Mouse (Mus musculus) naive thymus-derived CD4-positive, alpha-beta T cell, adult 5 months (primary cell): Measurements from ENCODE around the gene Cyba. TPM values are rescaled to one million over a fixed set of nuclear protein-coding genes. Genes with fewer than 3 reads are reported as not detected.

Experiments
- polyA plus RNA-seq: library from polyadenylated mRNA; unstranded; fragments of 100-300 nt; shearing (Covaris generic); gene quantifications from one replicate; pipeline ENCODE4 v1.2.1, GENCODE M21; 2017

Cyba gene
- 326 TPM for polyA plus RNA-seq

DNA sequence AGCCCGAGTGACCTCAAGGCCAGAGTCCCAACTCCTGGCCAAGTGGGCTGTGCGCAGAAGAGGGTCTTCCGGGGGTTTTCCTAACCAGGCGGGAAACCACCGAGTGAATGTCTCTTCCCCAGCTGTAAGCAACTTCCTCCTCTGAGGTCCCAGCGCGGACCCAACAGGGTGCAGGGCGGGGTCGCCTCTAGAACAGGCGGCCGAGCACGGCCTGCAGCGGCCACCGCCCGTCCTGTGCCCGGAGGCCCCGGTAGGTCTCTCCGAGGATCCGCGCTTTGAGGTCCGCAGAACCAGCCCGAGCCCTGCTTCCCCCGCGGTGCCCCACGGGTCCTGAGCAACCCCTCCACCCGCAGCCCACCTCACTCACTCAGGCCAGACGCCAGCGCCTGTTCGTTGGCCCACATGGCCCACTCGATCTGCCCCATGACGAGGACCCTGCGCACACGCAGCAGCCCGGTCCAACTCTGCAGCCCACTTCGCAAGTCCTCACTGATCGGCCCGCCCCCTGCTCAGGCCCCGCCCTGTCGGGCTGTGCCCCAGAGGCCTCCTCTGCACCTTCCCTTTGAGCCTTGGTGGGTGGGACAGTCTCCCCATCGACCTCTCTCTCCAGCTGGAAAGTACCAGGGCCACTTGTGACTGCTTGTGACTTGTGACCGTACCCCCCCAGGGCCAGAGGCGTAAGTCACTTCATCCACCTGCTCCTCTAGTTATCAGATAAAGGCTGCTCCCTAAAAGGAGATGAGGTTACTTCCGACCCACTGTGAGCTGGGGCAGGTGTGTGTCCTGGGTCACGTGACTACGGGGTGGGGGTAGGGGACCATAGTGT, at the start of gene Cyba:
Gene Cyba (minus strand): TSS at position 488 of the 826 bp plus-strand sequence.

DNA sequence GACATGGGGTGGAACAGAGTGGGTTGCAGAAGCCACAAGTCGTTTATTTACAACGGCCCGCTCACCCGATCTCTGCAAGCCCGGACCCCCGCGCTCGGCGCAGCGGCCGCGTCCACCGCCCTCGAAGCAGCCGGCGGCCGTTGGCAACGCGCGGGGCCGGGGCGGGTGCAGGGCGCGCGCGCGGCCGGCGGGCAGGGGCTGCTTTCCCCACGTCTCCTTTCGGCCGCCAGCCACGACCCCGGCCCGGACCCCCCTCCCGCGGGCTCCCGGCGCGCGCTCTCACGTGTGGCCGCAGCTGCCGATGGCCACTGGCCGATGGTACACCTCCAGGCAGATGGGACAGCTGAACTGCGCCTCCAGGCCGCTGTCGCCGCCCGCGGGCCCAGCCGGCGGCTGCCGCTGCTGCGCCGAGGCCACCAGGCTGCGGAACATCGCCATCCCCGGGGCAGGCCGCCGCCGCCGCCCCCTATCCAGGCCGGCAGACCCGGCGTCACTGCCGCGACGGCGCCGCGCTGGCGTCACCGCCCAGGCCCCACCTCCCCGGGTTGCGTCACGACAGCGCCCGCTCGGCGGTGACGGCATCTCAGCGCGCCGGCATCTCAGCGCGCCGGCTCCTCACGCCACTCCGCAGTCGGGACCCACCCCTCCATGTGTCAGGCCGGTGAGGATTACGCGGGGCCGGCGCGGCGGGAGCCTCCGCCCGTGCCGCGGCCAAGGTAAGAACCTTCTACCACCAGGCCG, 43.0 kb upstream of the Cyba start, which contains the start of the genes Rnf166 and Ctu2:
Gene Rnf166 (minus strand): TSS at position 485 of the 741 bp plus-strand sequence.
Gene Ctu2 (plus strand): TSS at position 564 of the 741 bp plus-strand sequence.

DNA sequence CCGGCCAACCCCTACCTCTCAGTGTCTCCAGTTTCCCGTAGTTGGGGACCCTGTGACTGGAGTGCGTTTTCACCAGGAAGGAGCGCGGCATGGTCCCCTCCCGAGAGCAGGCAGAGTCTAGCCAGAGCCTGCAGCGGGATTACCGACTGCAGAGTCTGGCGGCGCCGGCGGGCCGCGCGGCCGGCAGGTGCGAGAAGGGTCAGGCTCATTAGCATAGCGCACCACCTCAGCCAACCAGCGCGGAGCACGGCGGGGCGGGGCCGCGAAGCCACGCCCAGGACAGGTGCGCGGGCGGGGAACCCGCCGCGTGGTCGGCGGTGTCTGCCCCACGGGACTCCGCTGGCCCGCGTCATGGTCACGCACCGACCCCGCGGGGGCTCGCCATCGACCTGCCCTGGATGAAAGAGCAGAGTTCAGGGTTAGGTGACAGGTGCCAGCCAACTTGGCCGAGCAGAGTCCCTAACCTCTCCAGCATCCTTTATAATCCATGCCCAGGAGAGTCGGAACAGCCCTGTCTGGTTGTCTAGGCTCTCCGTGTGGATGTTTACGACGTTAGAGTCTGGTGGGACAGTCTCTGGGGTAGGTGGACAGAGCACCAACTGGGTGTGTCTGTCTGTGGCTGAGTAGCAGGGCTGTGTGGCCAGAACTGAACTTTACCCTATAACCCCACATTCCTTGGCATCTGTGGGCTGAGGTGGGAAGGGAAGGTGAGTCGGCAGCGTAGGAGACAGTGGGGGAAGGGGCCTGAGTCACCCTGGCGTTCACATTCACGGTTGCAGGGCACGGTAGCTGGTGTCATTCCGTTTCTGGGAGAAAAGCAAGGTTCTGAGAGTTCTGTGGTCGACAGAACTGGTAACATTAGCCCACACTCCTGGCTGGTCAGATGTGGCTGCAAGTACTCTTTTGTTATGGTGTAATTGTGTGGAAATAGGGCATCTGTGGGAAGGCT, 28.1 kb upstream of the Cyba start, which contains the start of gene Snai3:
Gene Snai3 (minus strand): TSS at position 210 of the 949 bp plus-strand sequence.

DNA sequence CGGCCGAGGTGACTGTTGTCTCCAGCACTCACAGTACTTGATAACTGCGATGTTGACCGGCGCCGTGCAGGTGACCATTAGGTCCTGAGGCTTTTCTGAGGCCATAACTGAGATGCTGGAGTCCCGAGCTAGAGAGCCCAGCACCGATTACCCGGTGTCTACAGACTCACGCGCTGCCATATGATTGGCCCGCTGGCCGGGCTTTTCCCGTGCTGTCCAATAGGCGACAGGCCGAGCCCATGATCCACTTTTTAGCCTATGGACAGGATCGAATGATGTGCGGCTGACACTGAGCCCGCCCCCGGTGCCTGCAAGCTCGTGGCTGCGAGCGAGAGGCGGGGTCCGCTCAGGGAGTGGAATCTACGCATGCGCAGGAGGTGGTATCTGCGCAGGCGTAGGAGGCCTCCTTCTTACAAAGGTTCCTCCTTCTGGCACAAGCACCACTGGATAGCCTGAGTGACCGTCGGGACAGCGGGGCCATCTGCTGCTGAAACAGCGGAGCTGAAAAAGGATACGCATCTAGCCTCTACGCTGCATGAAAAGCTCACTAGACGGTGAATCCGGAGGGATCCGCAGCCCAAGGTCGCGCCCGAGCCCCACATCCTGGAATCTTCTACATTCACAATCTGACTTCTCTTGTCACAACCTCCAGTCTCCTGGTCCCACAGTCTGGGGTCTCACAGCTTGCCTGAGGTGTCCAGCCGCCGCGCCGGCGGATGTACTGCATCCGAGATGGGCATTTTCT, 10.7 kb upstream of the Cyba start, which contains the start of gene Mvd:
Gene Mvd (minus strand): TSS at position 161 of the 745 bp plus-strand sequence.

DNA sequence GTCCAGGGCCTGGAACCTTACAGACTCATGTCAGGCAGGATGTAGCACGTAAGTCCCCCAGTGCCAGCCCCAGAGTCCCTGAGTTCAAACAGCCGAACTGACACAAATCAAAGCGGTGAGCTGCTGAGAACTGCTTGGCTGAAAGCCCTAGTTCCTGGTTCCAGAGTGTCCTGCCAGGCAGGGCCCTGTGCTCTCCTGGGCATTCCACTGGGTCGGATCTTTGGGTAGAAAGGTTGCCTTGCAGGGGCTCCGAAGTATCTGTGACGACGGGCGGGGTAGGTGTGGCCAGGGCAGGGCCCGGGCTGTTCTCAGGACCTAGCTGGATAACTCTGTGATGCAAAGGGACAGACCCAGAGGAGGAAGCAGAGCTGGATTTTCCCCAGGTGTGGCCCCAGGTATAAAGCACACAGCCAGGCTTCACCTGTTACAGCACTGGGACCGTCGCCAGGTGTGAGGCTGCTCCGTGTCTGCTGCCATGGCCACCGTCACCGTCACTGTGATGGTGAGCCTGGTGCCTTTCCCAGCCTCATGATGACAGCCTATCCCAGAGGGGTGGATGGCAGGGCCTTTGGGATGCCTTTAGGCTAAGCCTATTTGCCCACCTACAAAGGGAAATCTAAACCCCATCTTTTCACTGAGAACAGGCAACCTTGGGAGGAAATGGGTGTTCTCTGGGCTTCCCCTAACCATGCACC, 11.2 kb downstream of the Cyba start, which contains the start of gene Il17c:
Gene Il17c (plus strand): TSS at position 645 of the 695 bp plus-strand sequence.

DNA sequence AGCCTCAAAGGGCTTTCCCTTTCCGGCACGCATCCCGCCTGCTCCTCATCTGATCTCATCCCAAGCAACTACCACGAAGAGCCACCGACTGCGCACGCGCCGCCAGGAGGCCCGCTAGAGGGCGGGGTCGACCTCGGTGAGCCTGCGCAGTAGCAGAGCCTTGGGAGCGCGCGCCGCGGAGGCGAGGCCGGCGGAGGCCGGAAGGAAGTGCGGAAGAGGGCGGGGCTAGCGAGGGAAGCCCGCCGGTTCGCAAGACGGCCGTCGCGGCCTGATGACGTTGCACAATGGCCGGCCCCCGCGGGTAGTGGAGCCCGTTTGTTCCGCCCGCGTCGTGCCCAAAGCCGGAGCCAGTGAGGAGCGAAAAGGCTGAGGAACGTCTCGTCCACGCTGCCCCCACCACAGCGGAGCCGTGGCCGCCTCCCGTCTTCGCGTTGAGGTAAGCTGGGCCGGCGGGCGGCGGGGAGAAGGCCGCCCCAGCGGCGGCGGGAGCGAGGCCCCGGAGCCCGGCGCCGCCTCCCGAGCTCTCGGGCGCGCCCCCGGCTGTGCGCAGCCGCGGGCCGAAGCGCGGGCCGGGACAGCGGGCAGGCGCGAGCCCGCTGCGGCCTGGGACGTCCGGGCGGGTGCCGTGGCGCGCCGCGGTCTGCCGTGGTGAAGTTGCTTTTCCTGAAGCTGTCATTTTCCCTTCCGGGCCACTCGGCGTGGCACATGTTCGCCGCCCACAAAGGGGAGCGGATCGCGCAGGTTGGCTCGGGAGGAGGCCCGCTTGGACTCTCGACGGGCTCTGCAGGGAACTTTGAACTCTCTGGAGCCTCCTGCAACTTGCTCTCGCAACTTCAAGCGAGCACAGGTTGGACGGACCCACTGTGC, 56.1 kb downstream of the Cyba start, which contains the start of gene Zc3h18:
Gene Zc3h18 (plus strand): TSS at position 245 of the 867 bp plus-strand sequence.

Other genes starting within 250 kb of the Cyba start
- gene Zfpm1, start 150.8 kb downstream of the Cyba start, polyA plus RNA-seq = 31.8 TPM
- not detected for gene Trhr2, start 72.2 kb downstream of the Cyba start, polyA plus RNA-seq
- 61.1 TPM for gene Zc3h18, start 56.3 kb downstream of the Cyba start, polyA plus RNA-seq
- not detected for gene Il17c, start 10.9 kb downstream of the Cyba start, polyA plus RNA-seq
- gene Mvd, start 10.5 kb upstream of the Cyba start, polyA plus RNA-seq = 10.9 TPM
- 2.1 TPM for gene Snai3, start 27.8 kb upstream of the Cyba start, polyA plus RNA-seq
- gene Rnf166, start 43.1 kb upstream of the Cyba start, polyA plus RNA-seq = 159 TPM
- 64.6 TPM for gene Ctu2, start 43.2 kb upstream of the Cyba start, polyA plus RNA-seq
- gene Piezo1, start 118.4 kb upstream of the Cyba start, polyA plus RNA-seq = 24.9 TPM
- 84.7 TPM for gene Cdt1, start 135.1 kb upstream of the Cyba start, polyA plus RNA-seq
- gene Aprt, start 144.0 kb upstream of the Cyba start, polyA plus RNA-seq = 129 TPM
- 8.7 TPM for gene Galns, start 178.5 kb upstream of the Cyba start, polyA plus RNA-seq
- 34.3 TPM for gene Trappc2l, start 178.7 kb upstream of the Cyba start, polyA plus RNA-seq
- gene Pabpn1l, start 189.8 kb upstream of the Cyba start, polyA plus RNA-seq = not detected